Mouse (Mus musculus) macrophage (primary cell): Measurements from ENCODE around the gene Tmco5. TPM values are rescaled to one million over a fixed set of nuclear protein-coding genes. Genes with fewer than 3 reads are reported as not detected.
"Not testable (repeated sequence)": the region's sequence is repeated elsewhere in the genome, so short reads cannot be mapped to it uniquely, and the experiment has no call there.

Experiments
- H3K27ac ChIP-seq: fragments of 350-480 bp; formaldehyde crosslinking; 2 replicates; pipeline ENCODE4 v1.9.0; 2021
- H3K36me3 ChIP-seq: fragments of 350-480 bp; formaldehyde crosslinking; 2 replicates; pipeline ENCODE4 v1.9.0; 2021; ENCODE audit errors: inconsistent target
- H3K4me3 ChIP-seq: fragments of 350-480 bp; formaldehyde crosslinking; 2 replicates; pipeline ENCODE4 v1.9.0; 2021; ENCODE audit errors: inconsistent target
- H3K79me2 ChIP-seq: fragments of 350-480 bp; formaldehyde crosslinking; 2 replicates; pipeline ENCODE4 v1.9.0; 2021; ENCODE audit errors: inconsistent target
- WGBS: methylation state at CpG from one replicate; pipeline ENCODE4 v1.1.7; 2026; ENCODE audit warnings: inconsistent platforms; ENCODE audit not compliant: missing documents; 5-methylcytosine and 5-hydroxymethylcytosine counted together
- polyA plus RNA-seq: library from polyadenylated mRNA; stranded (reverse); fragments of 250-400 nt; gene quantifications from 3 replicates; pipeline ENCODE4 v1.2.4, GENCODE M21; 2018; ENCODE audit warnings: inconsistent platforms

Gene Tmco5
- polyA plus RNA-seq, 1 experiment from 2014 or later, result not detected

GRCm38 (mm10) chr2:116908268-116908667 lies 29.8 kb downstream of the Tmco5 start:
- no peaks in the 10 kb centered on the region for H3K79me2 ChIP-seq
- 92% methylated on average over 8 of the region's 8 CpGs for WGBS

GRCm38 (mm10) chr2:116912334-116913070 lies 34.0 kb downstream of the Tmco5 start:
- no peaks in the 10 kb centered on the region for H3K36me3 ChIP-seq
- no peaks in the 10 kb centered on the region for H3K79me2 ChIP-seq
- no peak overlapping the region for H3K4me3 ChIP-seq
- WGBS, result 81% methylated on average over 5 of the region's 7 CpGs
- H3K27ac ChIP-seq, result no peak overlapping the region

More at GRCm38 (mm10) chr2:116908268-116908667, 29.8 kb downstream of the Tmco5 start:
- Histone ChIP-seq H3K4me3 (no peak overlapping the region), H3K27ac (no peak overlapping the region), H3K36me3 (no peaks in the 10 kb centered on the region)

GRCm38 (mm10) chr2:116913677-116914405 lies 35.4 kb downstream of the Tmco5 start:
- no peaks in the 10 kb centered on the region for H3K79me2 ChIP-seq
- peak overlapping the region; percentile 84 for H3K27ac ChIP-seq
- H3K4me3 ChIP-seq, result no peak overlapping the region
- H3K36me3 ChIP-seq, result no peaks in the 10 kb centered on the region
- WGBS, result 65% methylated on average over 20 of the region's 20 CpGs

- H3K4me3 ChIP-seq, result no peak overlapping the region
- WGBS, result 74% methylated on average over 4 of the region's 4 CpGs
- H3K36me3 ChIP-seq, result no peaks in the 10 kb centered on the region
- H3K79me2 ChIP-seq, result no peaks in the 10 kb centered on the region
- peak overlapping the region; percentile 84; the same call in 1 of the 2 replicates for H3K27ac ChIP-seq
Measured at GRCm38 (mm10) chr2:116914636-116915035, 36.1 kb downstream of the Tmco5 start.

GRCm38 (mm10) chr2:116918598-116918997 lies 40.1 kb downstream of the Tmco5 start:
- no peak overlapping the region for H3K4me3 ChIP-seq
- no peaks in the 10 kb centered on the region for H3K79me2 ChIP-seq
- no peak overlapping the region for H3K27ac ChIP-seq
- WGBS, result 91% methylated on average over 3 of the region's 3 CpGs
- H3K36me3 ChIP-seq, result no peaks in the 10 kb centered on the region

GRCm38 (mm10) chr2:116922580-116923500 lies 44.3 kb downstream of the Tmco5 start:
- peak overlapping the region; percentile 44 for H3K27ac ChIP-seq
- 19% methylated on average over 9 of the region's 9 CpGs for WGBS
- H3K36me3 ChIP-seq, result no peaks in the 10 kb centered on the region
- H3K79me2 ChIP-seq, result no peaks in the 10 kb centered on the region
- no peak overlapping the region for H3K4me3 ChIP-seq

GRCm38 (mm10) chr2:116923684-116924083 lies 45.2 kb downstream of the Tmco5 start:
- 97% methylated on average over 3 of the region's 3 CpGs for WGBS
- Histone ChIP-seq H3K27ac (no peak overlapping the region), H3K79me2 (no peaks in the 10 kb centered on the region), H3K36me3 (no peaks in the 10 kb centered on the region), H3K4me3 (no peak overlapping the region)

GRCm38 (mm10) chr2:116924292-116924691 lies 45.8 kb downstream of the Tmco5 start:
- 97% methylated on average over 7 of the region's 7 CpGs for WGBS

GRCm38 (mm10) chr2:116925230-116925629 lies 46.7 kb downstream of the Tmco5 start:
- no peaks in the 10 kb centered on the region for H3K79me2 ChIP-seq
- H3K27ac ChIP-seq, result no peak overlapping the region
- 95% methylated on average over 5 of the region's 5 CpGs for WGBS
- no peak overlapping the region for H3K4me3 ChIP-seq
- no peaks in the 10 kb centered on the region for H3K36me3 ChIP-seq

More at GRCm38 (mm10) chr2:116924292-116924691, 45.8 kb downstream of the Tmco5 start:
- Histone ChIP-seq H3K79me2 (no peaks in the 10 kb centered on the region), H3K36me3 (no peaks in the 10 kb centered on the region), H3K27ac (no peak overlapping the region), H3K4me3 (no peak overlapping the region)

GRCm38 (mm10) chr2:116932218-116932617 lies 53.7 kb downstream of the Tmco5 start:
- Histone ChIP-seq H3K27ac (peak overlapping the region; percentile 94), H3K4me3 (no peak overlapping the region), H3K79me2 (no peaks in the 10 kb centered on the region), H3K36me3 (no peaks in the 10 kb centered on the region)
- WGBS, result 4% methylated on average over 7 of the region's 7 CpGs

- WGBS, result 100% methylated on average over 1 of the region's 1 CpGs
- not testable (repeated sequence) for H3K36me3 ChIP-seq, H3K79me2 ChIP-seq, H3K27ac ChIP-seq, H3K4me3 ChIP-seq
Measured at GRCm38 (mm10) chr2:116934236-116934635, 55.7 kb downstream of the Tmco5 start.

- Histone ChIP-seq H3K4me3 (no peak overlapping the region), H3K79me2 (no peaks in the 10 kb centered on the region), H3K36me3 (no peaks in the 10 kb centered on the region), H3K27ac (no peak overlapping the region)
Measured at GRCm38 (mm10) chr2:116934776-116935175, 56.3 kb downstream of the Tmco5 start.

- Histone ChIP-seq H3K4me3 (no peak overlapping the region), H3K79me2 (no peaks in the 10 kb centered on the region), H3K36me3 (no peaks in the 10 kb centered on the region), H3K27ac (no peak overlapping the region)
- WGBS, result 73% methylated on average over 2 of the region's 2 CpGs
Measured at GRCm38 (mm10) chr2:116936371-116936770, 57.9 kb downstream of the Tmco5 start.

- WGBS, result 88% methylated on average over 1 of the region's 1 CpGs
- H3K79me2 ChIP-seq, result no peaks in the 10 kb centered on the region
- H3K4me3 ChIP-seq, result no peak overlapping the region
- no peaks in the 10 kb centered on the region for H3K36me3 ChIP-seq
- no peak overlapping the region for H3K27ac ChIP-seq
Measured at GRCm38 (mm10) chr2:116937166-116937565, 58.7 kb downstream of the Tmco5 start.
